Mouse (Mus musculus): ENCODE measurements around the gene Ufsp2.

GRCm38 (mm10) chr8:46036217-46036616, 60.9 kb downstream of the Ufsp2 start:
- TF ChIP-seq CTCF (IDR thresholded peaks at IDR 0.05; ENCODE audit: low read depth) (no peak), EP300 (IDR thresholded peaks at IDR 0.05; ENCODE audit: low read depth) (no peak)

Data from liver, embryonic 14.5 days (tissue).